Mouse (Mus musculus): Measurements from ENCODE around the gene Necap2. TPM values are rescaled to one million over a fixed set of nuclear protein-coding genes. Genes with fewer than 3 reads are reported as not detected.

Necap2 gene
- total RNA-seq, 2 experiments from 2014 or later: 44.9 to 45.9 TPM

- Histone ChIP-seq H3K27ac (peak overlapping the region; percentile 91), H3K4me3 (peak overlapping the region; percentile 41)
- no peak for TF ChIP-seq CTCF (IDR thresholded peaks at IDR 0.05)
- peak; percentile 72 to 77 for DNase-seq (ENCODE audit: extremely low spot score in 1 of 2, low spot score in 2 of 2)
- intact Hi-C loops (cut with DNase I): no loop called here
Measured at GRCm38 (mm10) chr4:141053568-141054161, 24.5 kb downstream of the Necap2 start.

- H3K4me3 ChIP-seq: peak overlapping the region; percentile 41
- no peak for DNase-seq (ENCODE audit: extremely low spot score in 1 of 2, low spot score in 2 of 2)
- no peak for TF ChIP-seq CTCF (IDR thresholded peaks at IDR 0.05)
- H3K27ac ChIP-seq: peak overlapping the region; percentile 91
- intact Hi-C loops (cut with DNase I): no loop called here
Measured at GRCm38 (mm10) chr4:141053138-141053537, 25.0 kb downstream of the Necap2 start.

- no peak for TF ChIP-seq CTCF (IDR thresholded peaks at IDR 0.05)
- intact Hi-C loops (cut with DNase I): no loop called here
- H3K27ac ChIP-seq: no peak overlapping the region
- H3K4me3 ChIP-seq: no peak overlapping the region; the same call in 1 of the 2 replicates
- no peak for DNase-seq (ENCODE audit: extremely low spot score in 1 of 2, low spot score in 2 of 2)
Measured at GRCm38 (mm10) chr4:141052442-141052841, 25.7 kb downstream of the Necap2 start.

- Histone ChIP-seq H3K27ac (peak overlapping the region; percentile 36; the same call in 1 of the 2 replicates), H3K4me3 (no peak overlapping the region)
- intact Hi-C loops (cut with DNase I): no loop called here
- TF ChIP-seq CTCF (IDR thresholded peaks at IDR 0.05): no peak
- DNase-seq (ENCODE audit: extremely low spot score in 1 of 2, low spot score in 2 of 2): peak in 1 of 2 experiments; percentile 60
Measured at GRCm38 (mm10) chr4:141049476-141049835, 28.7 kb downstream of the Necap2 start.

- peak in 1 of 2 experiments; percentile 48 for DNase-seq (ENCODE audit: extremely low spot score in 1 of 2, low spot score in 2 of 2)
- intact Hi-C loops (cut with DNase I): no loop called here
- H3K4me3 ChIP-seq: no peak overlapping the region
- H3K27ac ChIP-seq: peak overlapping the region; percentile 32; the same call in 1 of the 2 replicates
- no peak for TF ChIP-seq CTCF (IDR thresholded peaks at IDR 0.05)
Measured at GRCm38 (mm10) chr4:141048810-141049475, 29.2 kb downstream of the Necap2 start.

GRCm38 (mm10) chr4:141044816-141045215, 33.3 kb downstream of the Necap2 start:
- Histone ChIP-seq H3K27ac (no peak overlapping the region), H3K4me3 (no peak overlapping the region)
- DNase-seq (ENCODE audit: extremely low spot score in 1 of 2, low spot score in 2 of 2): peak in 1 of 2 experiments; percentile 56
- intact Hi-C loops (cut with DNase I): loop anchor here (2.0 kb wide), 1 partner anchor 20 kb away; no protein-coding TSS in a partner anchor
- TF ChIP-seq CTCF (IDR thresholded peaks at IDR 0.05): peak; percentile 88

- Histone ChIP-seq H3K4me3 (no peak overlapping the region), H3K27ac (no peak overlapping the region)
- no peak for TF ChIP-seq CTCF (IDR thresholded peaks at IDR 0.05)
- DNase-seq (ENCODE audit: extremely low spot score in 1 of 2, low spot score in 2 of 2): no peak
- intact Hi-C loops (cut with DNase I): no loop called here
Measured at GRCm38 (mm10) chr4:141041117-141041516, 37.0 kb downstream of the Necap2 start.

GRCm38 (mm10) chr4:141033606-141034549, 44.3 kb downstream of the Necap2 start:
- Histone ChIP-seq H3K27ac (no peak overlapping the region), H3K4me3 (no peak overlapping the region)
- intact Hi-C loops (cut with DNase I): no loop called here
- DNase-seq (ENCODE audit: extremely low spot score in 1 of 2, low spot score in 2 of 2): peak in 1 of 2 experiments; percentile 16
- TF ChIP-seq CTCF (IDR thresholded peaks at IDR 0.05): no peak

- intact Hi-C loops (cut with DNase I): loop anchor here (1.0 kb wide), 1 partner anchor 67 kb away; no protein-coding TSS in a partner anchor
- peak; percentile 65 to 87 for DNase-seq (ENCODE audit: extremely low spot score in 1 of 2, low spot score in 2 of 2)
- Histone ChIP-seq H3K27ac (no peak overlapping the region), H3K4me3 (no peak overlapping the region)
- TF ChIP-seq CTCF (IDR thresholded peaks at IDR 0.05): peak; percentile 97
Measured at GRCm38 (mm10) chr4:141031733-141032132, 46.4 kb downstream of the Necap2 start.

GRCm38 (mm10) chr4:141030541-141031206, 47.5 kb downstream of the Necap2 start:
- intact Hi-C loops (cut with DNase I): loop anchor here (1.0 kb wide), 1 partner anchor 66 kb away; no protein-coding TSS in a partner anchor
- no peak for DNase-seq (ENCODE audit: extremely low spot score in 1 of 2, low spot score in 2 of 2)
- Histone ChIP-seq H3K27ac (no peak overlapping the region; the same call in 1 of the 2 replicates), H3K4me3 (no peak overlapping the region)
- TF ChIP-seq CTCF (IDR thresholded peaks at IDR 0.05): no peak

- intact Hi-C loops (cut with DNase I): no loop called here
- no peak for TF ChIP-seq CTCF (IDR thresholded peaks at IDR 0.05)
- Histone ChIP-seq H3K27ac (no peak overlapping the region), H3K4me3 (no peak overlapping the region)
- no peak for DNase-seq (ENCODE audit: extremely low spot score in 1 of 2, low spot score in 2 of 2)
Measured at GRCm38 (mm10) chr4:141024992-141025391, 53.2 kb downstream of the Necap2 start.

Measured in left cerebral cortex, adult 2 months (tissue).